Mouse (Mus musculus) CH12.LX (cell line): Measurements from ENCODE around the gene Rbpjl. TPM values are rescaled to one million over a fixed set of nuclear protein-coding genes. Genes with fewer than 3 reads are reported as not detected.

Source experiments
- DNase-seq: peaks from one replicate; pipeline ENCODE4 v3.0.0-alpha.2; 2013; ENCODE audit errors: extremely low read depth
- H3K27ac ChIP-seq: 2 replicates; pipeline ENCODE4 v1.5.1; 2012; ENCODE audit warnings: low read depth, mild to moderate bottlenecking, control low read depth, moderate library complexity; ENCODE audit not compliant: insufficient read depth
- H3K27me3 ChIP-seq: replicated peaks from 2 replicates; pipeline ENCODE3; 2012; ENCODE audit warnings: inconsistent platforms
- H3K36me3 ChIP-seq, 2 experiments: replicated peaks in 1 of 2; 2 replicates each; pipeline versions ENCODE3 to v1.6.1; 2012; ENCODE audit warnings: inconsistent platforms in 1 of 2, low read length in 1 of 2, mild to moderate bottlenecking in 1 of 2, mixed read lengths in 1 of 2, moderate library complexity in 1 of 2; ENCODE audit not compliant: control insufficient read depth in 1 of 2, insufficient read depth in 1 of 2
- H3K4me1 ChIP-seq, 2 experiments: 2 replicates each; pipeline ENCODE4 v1.6.1; 2012; ENCODE audit warnings: inconsistent platforms in 1 of 2, moderate library complexity in 1 of 2; ENCODE audit not compliant: insufficient read depth in 2 of 2, control insufficient read depth in 1 of 2
- H3K4me2 ChIP-seq: 2 replicates; pipeline ENCODE4 v1.6.1; 2012; ENCODE audit warnings: low read depth, mild to moderate bottlenecking, control low read depth; ENCODE audit not compliant: poor library complexity, insufficient read depth, severe bottlenecking
- H3K4me3 ChIP-seq, 3 experiments: fragments of 150-350 bp in 1 of 3; sonication (generic) in 1 of 3; replicated peaks in 1 of 3; 2 replicates each; pipeline versions ENCODE3 to v1.5.1; 2011 to 2012; ENCODE audit warnings: low read depth in 2 of 3, low read length in 2 of 3, mild to moderate bottlenecking in 2 of 3, moderate library complexity in 2 of 3, control low read depth in 1 of 3, improper control_type of control experiment in 1 of 3, inconsistent platforms in 1 of 3, mixed read lengths in 1 of 3; ENCODE audit not compliant: poor library complexity in 1 of 3
- H3K79me2 ChIP-seq: replicated peaks from 2 replicates; pipeline ENCODE4 v1.6.1; 2012; ENCODE audit warnings: mild to moderate bottlenecking, moderate library complexity; ENCODE audit not compliant: control insufficient read depth, poor library complexity, insufficient read depth, severe bottlenecking; ENCODE audit errors: extremely low read depth
- H3K9ac ChIP-seq: 2 replicates; pipeline ENCODE4 v1.6.1; 2012; ENCODE audit warnings: low read depth, mild to moderate bottlenecking, control low read depth, moderate library complexity; ENCODE audit not compliant: insufficient read depth
- H3K9me3 ChIP-seq: replicated peaks from 2 replicates; pipeline ENCODE3; 2012; ENCODE audit warnings: low read length, inconsistent platforms, mixed read lengths
- BHLHE40 ChIP-seq: IDR thresholded peaks from 2 replicates; pipeline ENCODE4 v1.6.1; 2011; ENCODE audit warnings: mild to moderate bottlenecking, low read depth, low read length, improper control_type of control experiment
- CHD2 ChIP-seq: IDR thresholded peaks from 2 replicates; pipeline ENCODE4 v1.6.1; 2011; ENCODE audit warnings: low read length, improper control_type of control experiment
- CTCF ChIP-seq, 2 experiments: IDR thresholded peaks in 1 of 2; conservative IDR thresholded peaks in 1 of 2; 2 replicates each; pipeline ENCODE4 v1.5.1; 2011 to 2012; ENCODE audit warnings: low read depth in 2 of 2, low read length in 2 of 2, improper control_type of control experiment in 1 of 2, inconsistent platforms in 1 of 2, mild to moderate bottlenecking in 1 of 2, moderate library complexity in 1 of 2
- E2F4 ChIP-seq: IDR thresholded peaks from 2 replicates; pipeline ENCODE4 v1.6.1; 2011; ENCODE audit warnings: low read depth, low read length, improper control_type of control experiment; ENCODE audit not compliant: insufficient replicate concordance
- ELF1 ChIP-seq: IDR thresholded peaks from 2 replicates; pipeline ENCODE4 v1.6.1; 2014; ENCODE audit warnings: low read depth, mild to moderate bottlenecking, inconsistent platforms, low read length, improper control_type of control experiment
- EP300 ChIP-seq: IDR thresholded peaks from 2 replicates; pipeline ENCODE4 v1.6.1; 2011; ENCODE audit warnings: low read length, improper control_type of control experiment
- ETS1 ChIP-seq: conservative IDR thresholded peaks from 2 replicates; pipeline ENCODE4 v1.6.1; 2012; ENCODE audit warnings: low read depth, mild to moderate bottlenecking, inconsistent platforms, low read length, improper control_type of control experiment, moderate library complexity
- GABPA ChIP-seq: IDR thresholded peaks from 2 replicates; pipeline ENCODE4 v1.6.1; 2012; ENCODE audit warnings: low read depth, low read length, improper control_type of control experiment, inconsistent platforms; ENCODE audit not compliant: insufficient replicate concordance
- IRF4 ChIP-seq: IDR thresholded peaks from 2 replicates; pipeline ENCODE4 v1.6.1; 2014; ENCODE audit warnings: low read depth, mild to moderate bottlenecking, inconsistent platforms, low read length, improper control_type of control experiment
- JUN ChIP-seq: IDR thresholded peaks from 2 replicates; pipeline ENCODE4 v1.6.1; 2011; ENCODE audit warnings: low read depth, mild to moderate bottlenecking, low read length, improper control_type of control experiment, moderate library complexity; ENCODE audit not compliant: insufficient read depth
- JUND ChIP-seq: conservative IDR thresholded peaks from 2 replicates; pipeline ENCODE4 v1.6.1; 2011; ENCODE audit warnings: low read depth, low read length, improper control_type of control experiment
- MAFK ChIP-seq: IDR thresholded peaks from 2 replicates; pipeline ENCODE4 v1.6.1; 2011; ENCODE audit warnings: low read length, improper control_type of control experiment; ENCODE audit not compliant: insufficient replicate concordance
- MXI1 ChIP-seq: IDR thresholded peaks from 2 replicates; pipeline ENCODE4 v1.6.1; 2011; ENCODE audit warnings: mild to moderate bottlenecking, low read depth, low read length, improper control_type of control experiment
- MYC ChIP-seq: IDR thresholded peaks from 2 replicates; pipeline ENCODE4 v1.6.1; 2011; ENCODE audit warnings: low read depth, mild to moderate bottlenecking, improper control_type of control experiment, low read length
- NRF1 ChIP-seq: IDR thresholded peaks from 2 replicates; pipeline ENCODE4 v1.6.1; 2014; ENCODE audit warnings: low read depth, mild to moderate bottlenecking, inconsistent platforms, low read length, improper control_type of control experiment, moderate library complexity
- PAX5 ChIP-seq: IDR thresholded peaks from 2 replicates; pipeline ENCODE4 v1.6.1; 2012; ENCODE audit warnings: low read length, inconsistent platforms, mixed read lengths
- POLR2A ChIP-seq: IDR thresholded peaks from 2 replicates; pipeline ENCODE4 v1.6.1; 2011; ENCODE audit warnings: low read depth, mild to moderate bottlenecking, improper control_type of control experiment, low read length
- POLR2AphosphoS2 ChIP-seq: IDR thresholded peaks from 2 replicates; pipeline ENCODE4 v1.6.1; 2011; ENCODE audit warnings: low read depth, low read length, improper control_type of control experiment
- RCOR1 ChIP-seq: conservative IDR thresholded peaks from 2 replicates; pipeline ENCODE4 v1.6.1; 2012; ENCODE audit warnings: low read depth, mild to moderate bottlenecking, inconsistent platforms, low read length, improper control_type of control experiment
- SIN3A ChIP-seq: IDR thresholded peaks from 2 replicates; pipeline ENCODE4 v1.6.1; 2012; ENCODE audit warnings: low read length, improper control_type of control experiment, inconsistent platforms
- TBP ChIP-seq: conservative IDR thresholded peaks from 2 replicates; pipeline ENCODE4 v1.6.1; 2011; ENCODE audit warnings: low read depth, low read length, improper control_type of control experiment
- TCF12 ChIP-seq: IDR thresholded peaks from 2 replicates; pipeline ENCODE4 v1.6.1; 2014; ENCODE audit warnings: low read depth, mild to moderate bottlenecking, inconsistent platforms, low read length, improper control_type of control experiment
- UBTF ChIP-seq: IDR thresholded peaks from 2 replicates; pipeline ENCODE4 v1.6.1; 2012; ENCODE audit warnings: low read depth, mild to moderate bottlenecking, inconsistent platforms, low read length, improper control_type of control experiment, moderate library complexity
- USF1 ChIP-seq: IDR thresholded peaks from 2 replicates; pipeline ENCODE4 v1.6.1; 2014; ENCODE audit warnings: low read depth, mild to moderate bottlenecking, inconsistent platforms, low read length, improper control_type of control experiment
- ZC3H11A ChIP-seq: IDR thresholded peaks from 2 replicates; pipeline ENCODE4 v1.6.1; 2012; ENCODE audit warnings: low read depth, mild to moderate bottlenecking, inconsistent platforms, low read length, improper control_type of control experiment
- ZKSCAN1 ChIP-seq: IDR thresholded peaks from 2 replicates; pipeline ENCODE4 v1.6.1; 2012; ENCODE audit warnings: low read depth, inconsistent platforms, low read length, improper control_type of control experiment, borderline replicate concordance
- ZMIZ1 ChIP-seq: IDR thresholded peaks from 2 replicates; pipeline ENCODE4 v1.6.1; 2012; ENCODE audit warnings: low read depth, mild to moderate bottlenecking, inconsistent platforms, low read length, improper control_type of control experiment
- ZNF384 ChIP-seq: IDR thresholded peaks from 2 replicates; pipeline ENCODE4 v1.6.1; 2012; ENCODE audit warnings: low read depth, low read length, improper control_type of control experiment, inconsistent platforms
- dilution Hi-C: fragments of 300-500 bp; cut with MboI; formaldehyde crosslinking; loops from 2 replicates; pipeline ENCODE4 v1.14.3; 2020; ENCODE audit warnings: low sequenced_read_pairs; ENCODE audit not compliant: extremely low pct_unique_long_range_greater_than_20kb, extremely low pct_ligation_motif_present
- in situ Hi-C: fragments of 300-500 bp; cut with MboI; formaldehyde crosslinking; loops from 3 replicates; pipeline ENCODE4 v1.14.3; 2019; ENCODE audit warnings: low sequenced_read_pairs, low pct_ligation_motif_present, low pct_unique_long_range_greater_than_20kb, mixed read lengths
- polyA plus RNA-seq: library from polyadenylated mRNA; unstranded; fragments of >175 nt; gene quantifications from 2 replicates; pipeline ENCODE4 v1.2.1, GENCODE M21; 2012; ENCODE audit warnings: low read depth; ENCODE audit not compliant: insufficient read length
- total RNA-seq, 2 experiments: library from RNA; depleted of rRNA; stranded (reverse); fragments of 300-350 nt in 1 of 2; fragments of >200 nt in 1 of 2; gene quantifications; 2 replicates each; pipeline ENCODE4 v1.2.3; 2012 to 2014

Gene Rbpjl
- total and polyA plus RNA-seq, 3 experiments, result 0.08 TPM; not detected in 2

DNA sequence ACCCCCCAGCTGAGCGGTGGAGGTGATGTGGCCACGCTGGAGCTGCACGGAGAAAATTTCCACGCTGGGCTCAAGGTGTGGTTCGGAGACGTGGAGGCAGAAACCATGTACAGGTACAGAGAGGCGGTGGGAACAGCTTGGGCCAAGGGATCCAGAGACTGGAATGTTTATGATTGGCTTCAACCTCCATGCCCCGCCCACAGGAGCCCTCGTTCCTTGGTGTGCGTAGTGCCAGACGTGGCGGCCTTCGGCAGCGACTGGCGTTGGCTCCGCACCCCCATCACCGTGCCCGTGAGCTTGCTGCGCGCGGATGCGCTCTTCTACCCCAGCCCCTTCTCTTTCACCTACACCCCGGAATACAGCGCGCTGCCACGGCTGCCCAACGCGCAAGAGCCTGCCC lies 11.2 kb downstream of the Rbpjl start:
- DNase-seq, result no peak
- Histone ChIP-seq H3K36me3 (no peaks in the 10 kb centered on the region), H3K79me2 (no peaks in the 10 kb centered on the region), H3K4me2 (no peak overlapping the region), H3K27me3 (peaks cover 25% of the 10 kb centered on the region), H3K4me1 (peaks cover 6 to 23% of the 10 kb centered on the region in 2 experiments; a peak in 2 of 4 replicates), H3K4me3 (no peak overlapping the region), H3K9ac (no peak overlapping the region), H3K27ac (no peak overlapping the region), H3K9me3 (peaks cover 15% of the 10 kb centered on the region)
- dilution Hi-C loops, result no loop called here
- TF ChIP-seq TCF12 (no peak), ZNF384 (no peak), JUND (no peak), NRF1 (no peak), MAFK (no peak), CTCF (conservative IDR thresholded peaks at IDR 0.05 in 1 of 2, IDR thresholded peaks at IDR 0.05 in 1 of 2; ENCODE audit: low read depth in 2 of 2, low read length in 2 of 2) (no peak), ETS1 (no peak), EP300 (no peak), POLR2A (no peak), PAX5 (no peak), ZC3H11A (no peak), BHLHE40 (no peak), E2F4 (no peak), MXI1 (no peak)
- in situ Hi-C loops, result loop anchor here (25.0 kb wide), 1 partner anchor 323 kb away; the partner anchor contains the start of genes Dnttip1 and Wfdc3

- no peak overlapping the region for H3K4me3 ChIP-seq
- dilution Hi-C loops (no loop called here), in situ Hi-C loops (loop anchor here (25.0 kb wide), 1 partner anchor 323 kb away; the partner anchor contains the start of genes Dnttip1 and Wfdc3)
- H3K36me3 ChIP-seq, result no peaks in the 10 kb centered on the region
- H3K9ac ChIP-seq, result no peak overlapping the region
- DNase-seq, result no peak
- TF ChIP-seq TBP (no peak), JUN (no peak), RCOR1 (no peak), CHD2 (no peak), UBTF (no peak), POLR2A (no peak), ZMIZ1 (no peak), MYC (no peak), ELF1 (no peak), ZKSCAN1 (no peak), IRF4 (no peak), POLR2AphosphoS2 (no peak), GABPA (no peak), SIN3A (no peak), USF1 (no peak), PAX5 (no peak)
- H3K79me2 ChIP-seq, result no peaks in the 10 kb centered on the region
- H3K4me2 ChIP-seq, result no peak overlapping the region
- peaks cover 21% of the 10 kb centered on the region for H3K27me3 ChIP-seq
- no peak overlapping the region for H3K27ac ChIP-seq
- peaks cover 15% of the 10 kb centered on the region for H3K9me3 ChIP-seq
- peaks cover 6 to 23% of the 10 kb centered on the region in 2 experiments; a peak in 2 of 4 replicates for H3K4me1 ChIP-seq
Measured at GRCm38 (mm10) chr2:164414581-164414980, 11.6 kb downstream of the Rbpjl start.
